Mouse (Mus musculus) T-helper 17 cell (primary cell): ENCODE measurements around the gene Hist1h3a.

ENCODE experiments used
- in situ Hi-C, 2 experiments: fragments of 300-600 bp; cut with MboI, MseI; formaldehyde crosslinking; loops; 1 replicate in 1 of 2; 2 replicates in 1 of 2; pipeline ENCODE4 v1.15.1; 2025; ENCODE audit warnings: high pct_unique_total_duplicates in 2 of 2

Gene Hist1h3a

DNA sequence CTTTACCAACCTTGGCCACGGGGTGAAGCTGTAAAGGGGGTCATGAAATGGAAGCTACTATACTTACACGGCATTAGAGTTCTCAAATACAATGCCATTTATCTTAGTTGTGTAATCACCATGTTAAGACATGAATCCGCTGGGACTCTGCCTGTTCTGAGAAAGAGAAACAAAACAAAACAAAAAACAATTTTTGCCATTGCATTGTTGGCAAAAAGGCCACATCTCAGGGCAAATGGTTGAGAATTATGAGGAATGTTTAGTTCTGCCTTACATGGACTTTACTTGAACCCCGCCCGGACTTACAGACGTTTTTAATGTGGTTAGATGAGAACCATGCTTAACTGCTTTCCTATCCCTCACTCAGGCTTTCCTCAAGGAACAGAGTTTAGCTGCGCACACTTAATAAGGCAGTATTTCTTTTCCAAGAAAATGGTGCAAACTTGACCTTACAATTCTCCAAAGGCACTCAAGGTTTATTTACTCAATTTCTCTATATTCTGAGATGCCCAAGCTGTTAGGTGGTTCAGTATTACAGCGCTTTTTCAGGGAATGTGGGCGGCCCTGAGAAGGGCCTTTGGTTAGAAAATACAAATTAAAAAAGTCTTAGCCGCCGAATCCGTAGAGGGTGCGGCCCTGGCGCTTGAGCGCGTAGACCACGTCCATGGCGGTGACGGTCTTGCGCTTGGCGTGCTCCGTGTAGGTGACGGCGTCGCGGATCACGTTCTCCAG is 1.8 kb downstream of the Hist1h3a start:
- in situ Hi-C loops = loop anchor here (25.0 kb wide), 1 partner anchor 1973 kb away; the partner anchor contains the start of genes Hist1h1b (in 2 of the 2), Hist1h2an (in 2 of the 2), Hist1h2bp (in 2 of the 2) and Hist1h3i (in 2 of the 2)

DNA sequence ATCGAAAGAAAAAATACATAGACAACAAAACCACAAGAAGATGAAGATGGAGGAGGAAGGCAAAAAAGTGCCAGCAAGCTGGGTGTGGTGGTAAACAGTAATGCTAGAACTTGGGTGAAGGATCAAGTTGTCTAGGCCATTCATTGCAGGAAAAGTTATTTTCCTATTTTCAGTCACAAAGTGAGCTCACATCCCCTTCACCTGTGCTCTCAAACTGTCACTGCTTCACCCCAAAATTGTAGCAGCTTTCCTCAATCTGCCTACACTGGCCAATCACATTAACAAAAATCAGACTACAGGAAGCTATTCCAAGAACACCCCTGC is 2.3 kb downstream of the Hist1h3a start:
- in situ Hi-C loops = loop anchor here (5.0 to 25.0 kb wide), 3 partner anchors 315 to 1973 kb away; partner anchors contain the start of genes Hist1h1b (in 2 of the 2), Hist1h2an (in 2 of the 2), Hist1h2bp (in 2 of the 2) and Hist1h3i (in 2 of the 2)

- in situ Hi-C loops = loop anchor here (5.0 to 25.0 kb wide), 3 partner anchors 315 to 1972 kb away; partner anchors contain the start of genes Hist1h1b (in 2 of the 2), Hist1h2an (in 2 of the 2), Hist1h2bp (in 2 of the 2) and Hist1h3i (in 2 of the 2)
Measured at GRCm38 (mm10) chr13:23759251-23759771, 2.9 kb downstream of the Hist1h3a start.

DNA sequence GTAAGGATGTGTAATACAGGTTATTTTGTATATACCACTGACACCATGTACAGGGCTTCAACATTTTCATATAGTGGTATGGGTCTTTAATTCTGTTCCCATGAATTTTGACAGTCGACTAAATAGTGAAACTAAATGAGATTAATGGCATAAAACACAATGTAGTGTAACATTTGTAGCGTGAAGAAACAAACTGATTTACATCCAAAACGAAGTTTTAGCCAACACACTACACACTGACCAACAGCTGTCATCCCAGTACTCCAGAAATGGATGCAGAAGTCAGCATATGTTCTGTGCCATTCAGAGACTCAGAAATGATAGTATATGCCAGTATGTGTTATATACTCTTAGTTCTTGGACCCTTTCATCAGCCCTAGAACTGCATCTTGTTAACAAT is 4.3 kb downstream of the Hist1h3a start:
- in situ Hi-C loops = loop anchor here (5.0 to 25.0 kb wide), 3 partner anchors 313 to 1971 kb away; partner anchors contain the start of genes Hist1h1b (in 2 of the 2), Hist1h2an (in 2 of the 2), Hist1h2bp (in 2 of the 2) and Hist1h3i (in 2 of the 2)

DNA sequence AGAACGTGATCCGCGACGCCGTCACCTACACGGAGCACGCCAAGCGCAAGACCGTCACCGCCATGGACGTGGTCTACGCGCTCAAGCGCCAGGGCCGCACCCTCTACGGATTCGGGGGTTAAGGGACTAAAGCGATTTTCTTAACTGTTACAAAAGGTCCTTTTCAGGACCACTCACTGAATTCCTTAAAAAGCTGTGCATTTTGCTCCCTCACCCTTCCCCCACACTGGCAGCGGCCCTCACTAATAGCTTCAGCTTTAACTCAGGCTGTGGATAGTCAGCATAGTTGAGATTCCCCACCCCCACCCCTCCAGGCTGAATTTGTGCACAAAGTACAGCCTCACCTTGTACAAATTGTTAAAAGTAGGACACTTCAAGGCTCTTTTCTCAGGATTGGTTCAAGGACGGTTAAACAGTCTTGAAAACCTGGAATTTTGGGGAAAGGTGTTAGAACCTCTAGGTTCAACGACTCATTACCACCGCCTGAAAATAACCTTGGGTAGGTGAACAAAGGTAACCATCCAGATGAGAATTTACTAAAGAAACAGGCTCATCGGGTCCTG is 4.9 kb downstream of the Hist1h3a start:
- in situ Hi-C loops = loop anchor here (5.0 to 25.0 kb wide), 3 partner anchors 312 to 1970 kb away; partner anchors contain the start of genes Hist1h1b (in 2 of the 2), Hist1h2an (in 2 of the 2), Hist1h2bp (in 2 of the 2) and Hist1h3i (in 2 of the 2)

DNA sequence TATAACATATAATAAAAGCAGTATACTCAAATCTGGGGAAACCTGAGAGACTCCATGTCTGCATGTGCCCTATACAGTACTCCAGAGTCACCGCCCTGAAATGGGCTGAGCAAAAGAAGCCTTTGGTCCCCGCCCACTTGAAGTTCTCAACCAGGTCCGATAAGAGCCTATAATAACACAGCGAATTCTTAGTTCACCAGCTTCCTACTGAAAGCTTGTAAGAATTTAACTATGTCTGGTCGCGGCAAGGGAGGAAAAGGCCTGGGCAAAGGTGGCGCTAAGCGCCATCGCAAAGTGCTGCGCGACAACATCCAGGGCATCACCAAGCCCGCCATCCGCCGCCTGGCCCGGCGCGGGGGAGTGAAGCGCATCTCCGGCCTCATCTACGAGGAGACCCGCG is 5.4 kb downstream of the Hist1h3a start, which contains the start of gene Hist1h4b:
Hist1h4b (plus strand) TSS at position 224 of the 400 bp plus-strand sequence.
- in situ Hi-C loops = loop anchor here (5.0 to 25.0 kb wide), 3 partner anchors 312 to 1969 kb away; partner anchors contain the start of genes Hist1h1b (in 2 of the 2), Hist1h2an (in 2 of the 2), Hist1h2bp (in 2 of the 2) and Hist1h3i (in 2 of the 2)

- in situ Hi-C loops = loop anchor here (5.0 to 25.0 kb wide), 3 partner anchors 310 to 1968 kb away; partner anchors contain the start of genes Hist1h1b (in 2 of the 2), Hist1h2an (in 2 of the 2), Hist1h2bp (in 2 of the 2) and Hist1h3i (in 2 of the 2)
Measured at GRCm38 (mm10) chr13:23755000-23755399, 7.2 kb downstream of the Hist1h3a start.

GRCm38 (mm10) chr13:23753314-23754078 is 8.7 kb downstream of the Hist1h3a start:
- in situ Hi-C loops = loop anchor here (10.0 to 25.0 kb wide), 2 partner anchors 309 to 1966 kb away; partner anchors contain the start of genes Hist1h1b (in 2 of the 2), Hist1h2an (in 2 of the 2), Hist1h2bp (in 2 of the 2) and Hist1h3i (in 2 of the 2)

GRCm38 (mm10) chr13:23752742-23753172 is 9.4 kb downstream of the Hist1h3a start:
- in situ Hi-C loops = loop anchor here (10.0 to 25.0 kb wide), 2 partner anchors 308 to 1965 kb away; partner anchors contain the start of genes Hist1h1b (in 2 of the 2), Hist1h2an (in 2 of the 2), Hist1h2bp (in 2 of the 2) and Hist1h3i (in 2 of the 2)

- in situ Hi-C loops = loop anchor here (10.0 to 25.0 kb wide), 2 partner anchors 307 to 1965 kb away; partner anchors contain the start of genes Hist1h1b (in 2 of the 2), Hist1h2an (in 2 of the 2), Hist1h2bp (in 2 of the 2) and Hist1h3i (in 2 of the 2)
Measured at GRCm38 (mm10) chr13:23752067-23752741, 10.0 kb downstream of the Hist1h3a start, which contains the start of gene Hist1h3b. Gene Hist1h3b (plus strand): TSS chr13:23752267.

DNA sequence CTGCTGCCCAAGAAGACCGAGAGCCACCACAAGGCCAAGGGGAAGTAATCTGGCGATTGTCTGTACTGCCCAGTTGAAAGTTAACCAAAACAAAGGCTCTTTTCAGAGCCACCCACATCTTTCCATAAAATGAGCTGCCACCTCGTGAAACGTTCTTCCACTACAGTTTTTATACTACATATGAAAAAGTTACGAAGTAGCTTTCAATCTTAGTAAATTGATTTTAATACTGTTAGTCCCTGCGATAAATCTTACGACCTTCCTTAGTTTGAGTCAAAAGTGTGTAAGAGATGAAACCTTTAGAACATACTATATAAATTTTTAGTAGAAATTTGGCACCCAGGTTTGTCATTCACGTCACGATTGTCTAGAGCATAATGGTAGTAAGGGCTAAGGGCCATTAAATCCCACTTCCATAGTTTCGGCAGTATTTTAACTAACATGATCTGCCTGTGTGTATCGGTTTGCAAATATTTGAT is 10.7 kb downstream of the Hist1h3a start:
- in situ Hi-C loops = loop anchor here (10.0 to 25.0 kb wide), 2 partner anchors 307 to 1964 kb away; partner anchors contain the start of genes Hist1h1b (in 2 of the 2), Hist1h2an (in 2 of the 2), Hist1h2bp (in 2 of the 2) and Hist1h3i (in 2 of the 2)

DNA sequence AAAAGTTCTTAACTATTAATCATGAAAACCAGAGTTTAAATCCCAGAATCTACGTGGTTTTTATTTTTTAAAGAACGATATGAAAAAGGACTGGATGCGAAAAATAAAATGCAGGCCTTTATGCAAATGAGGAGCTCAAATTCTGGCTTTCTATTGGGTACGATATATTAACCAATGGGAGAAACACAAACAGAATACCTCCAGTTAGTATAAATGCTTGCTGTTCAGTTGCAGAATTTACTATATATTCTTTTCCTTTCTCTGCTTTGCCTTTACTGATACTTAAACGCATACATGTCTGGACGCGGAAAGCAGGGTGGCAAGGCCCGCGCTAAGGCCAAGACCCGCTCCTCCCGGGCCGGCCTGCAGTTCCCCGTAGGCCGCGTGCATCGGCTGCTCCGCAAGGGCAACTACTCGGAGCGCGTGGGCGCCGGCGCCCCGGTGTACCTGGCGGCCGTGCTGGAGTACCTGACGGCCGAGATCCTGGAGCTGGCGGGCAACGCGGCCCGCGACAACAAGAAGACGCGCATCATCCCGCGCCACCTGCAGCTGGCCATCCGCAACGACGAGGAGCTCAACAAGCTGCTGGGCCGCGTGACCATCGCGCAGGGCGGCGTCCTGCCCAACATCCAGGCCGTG is 11.2 kb downstream of the Hist1h3a start, which contains the start of gene Hist1h2ab:
Hist1h2ab (plus strand) TSS at position 288 of the 639 bp plus-strand sequence.
- in situ Hi-C loops = loop anchor here (10.0 to 25.0 kb wide), 2 partner anchors 306 to 1964 kb away; partner anchors contain the start of genes Hist1h1b (in 2 of the 2), Hist1h2an (in 2 of the 2), Hist1h2bp (in 2 of the 2) and Hist1h3i (in 2 of the 2)

- in situ Hi-C loops = loop anchor here (5.0 to 25.0 kb wide), 3 partner anchors 305 to 1962 kb away; partner anchors contain the start of genes Hist1h1b (in 2 of the 2), Hist1h2ah (in 2 of the 2), Hist1h2an (in 2 of the 2) and Hist1h2bk (in 2 of the 2)
Measured at GRCm38 (mm10) chr13:23749563-23750121, 12.5 kb downstream of the Hist1h3a start.

DNA sequence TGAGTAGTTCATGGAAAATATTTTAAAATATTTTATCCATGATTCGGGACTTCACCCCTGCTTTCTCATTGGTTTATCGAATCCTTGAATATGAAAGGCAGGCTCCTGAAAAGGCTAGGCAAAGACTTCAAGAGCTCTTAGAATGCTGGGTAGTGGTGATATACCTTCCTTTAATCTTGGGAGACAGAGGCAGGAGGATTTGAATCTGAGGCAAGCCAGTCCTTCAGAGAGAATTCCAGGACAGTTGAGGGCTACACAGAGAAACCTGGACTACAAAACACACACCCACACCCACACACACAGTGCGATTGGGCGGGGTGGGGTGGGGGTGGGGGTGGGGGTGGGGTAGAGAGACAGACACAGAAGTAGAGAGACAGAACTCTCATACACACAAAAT is 14.3 kb downstream of the Hist1h3a start:
- in situ Hi-C loops = loop anchor here (5.0 kb wide), 1 partner anchor 1711 kb away; the partner anchor contains the start of genes Hist1h2ah (in 2 of the 2) and Hist1h2bk (in 2 of the 2)

GRCm38 (mm10) chr13:23747081-23747891 is 14.9 kb downstream of the Hist1h3a start:
- in situ Hi-C loops = loop anchor here (5.0 kb wide), 1 partner anchor 1710 kb away; the partner anchor contains the start of genes Hist1h2ah (in 2 of the 2) and Hist1h2bk (in 2 of the 2)
